Mouse (Mus musculus) left cerebral cortex, adult 6 months (tissue): ENCODE data around the gene Hist1h4d. TPM values are rescaled to one million over a fixed set of nuclear protein-coding genes. Genes with fewer than 3 reads are reported as not detected.

ENCODE experiments used
- long read RNA-seq, 2 experiments: library from polyadenylated mRNA; unstranded; transcript quantifications; one replicate each; pipeline ENCODE4 v2.0.0; 2019 to 2020
- polyA plus RNA-seq: library from polyadenylated mRNA; unstranded; fragments of <200 nt; fragmentation: Nextera tagmentation; gene quantifications from 2 replicates; pipeline ENCODE4 v1.2.3, GENCODE M21; 2021

The Hist1h4d gene
- 6.4 and 8.7 TPM in 2 replicates for polyA plus RNA-seq
- long read RNA-seq, experiment 1 = 0 reads
- long read RNA-seq, experiment 2, transcript Hist1h4d-201 (1 exons, 1,138 nt) = major isoform, 11 of 11 reads
- long read RNA-seq, experiment 2, partial matches to known transcripts = 0 of 11 reads
- long read RNA-seq, experiment 2, other reads (novel, unspliced or antisense) = 0 of 11 reads

GRCm38 (mm10) chr13:23581408-23582218 is at the start of gene Hist1h4d:
Gene Hist1h4d (plus strand): TSS chr13:23581598.

DNA sequence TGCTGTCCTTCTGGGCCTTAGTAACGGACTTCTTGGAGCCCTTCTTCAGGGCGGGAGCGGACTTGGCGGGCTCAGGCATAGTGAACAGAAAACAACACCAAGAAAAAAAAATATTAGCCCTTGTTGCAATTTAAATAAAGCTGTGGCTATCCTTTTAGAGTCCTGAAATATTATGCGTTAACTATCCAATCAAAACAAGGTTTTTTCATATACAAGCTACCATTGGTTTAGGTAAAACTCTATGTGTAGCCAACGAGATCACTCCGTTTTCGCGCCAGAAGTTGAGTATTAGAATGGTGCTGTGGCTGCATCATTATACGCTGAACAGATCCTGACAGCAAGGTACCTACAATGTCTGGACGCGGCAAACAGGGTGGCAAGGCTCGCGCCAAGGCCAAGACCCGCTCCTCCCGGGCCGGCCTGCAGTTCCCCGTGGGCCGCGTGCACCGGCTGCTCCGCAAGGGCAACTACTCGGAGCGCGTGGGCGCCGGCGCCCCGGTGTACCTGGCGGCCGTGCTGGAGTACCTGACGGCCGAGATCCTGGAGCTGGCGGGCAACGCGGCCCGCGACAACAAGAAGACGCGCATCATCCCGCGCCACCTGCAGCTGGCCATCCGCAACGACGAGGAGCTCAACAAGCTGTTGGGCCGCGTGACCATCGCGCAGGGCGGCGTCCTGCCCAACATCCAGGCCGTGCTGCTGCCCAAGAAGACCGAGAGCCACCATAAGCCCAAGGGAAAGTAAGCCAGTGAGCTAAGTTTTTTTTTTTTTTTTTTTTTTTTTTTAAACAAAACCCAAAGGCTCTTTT is 47.6 kb upstream of the Hist1h4d start, which contains the start of gene Hist1h2af:
Gene Hist1h2af (plus strand): TSS at position 347 of the 808 bp plus-strand sequence.

DNA sequence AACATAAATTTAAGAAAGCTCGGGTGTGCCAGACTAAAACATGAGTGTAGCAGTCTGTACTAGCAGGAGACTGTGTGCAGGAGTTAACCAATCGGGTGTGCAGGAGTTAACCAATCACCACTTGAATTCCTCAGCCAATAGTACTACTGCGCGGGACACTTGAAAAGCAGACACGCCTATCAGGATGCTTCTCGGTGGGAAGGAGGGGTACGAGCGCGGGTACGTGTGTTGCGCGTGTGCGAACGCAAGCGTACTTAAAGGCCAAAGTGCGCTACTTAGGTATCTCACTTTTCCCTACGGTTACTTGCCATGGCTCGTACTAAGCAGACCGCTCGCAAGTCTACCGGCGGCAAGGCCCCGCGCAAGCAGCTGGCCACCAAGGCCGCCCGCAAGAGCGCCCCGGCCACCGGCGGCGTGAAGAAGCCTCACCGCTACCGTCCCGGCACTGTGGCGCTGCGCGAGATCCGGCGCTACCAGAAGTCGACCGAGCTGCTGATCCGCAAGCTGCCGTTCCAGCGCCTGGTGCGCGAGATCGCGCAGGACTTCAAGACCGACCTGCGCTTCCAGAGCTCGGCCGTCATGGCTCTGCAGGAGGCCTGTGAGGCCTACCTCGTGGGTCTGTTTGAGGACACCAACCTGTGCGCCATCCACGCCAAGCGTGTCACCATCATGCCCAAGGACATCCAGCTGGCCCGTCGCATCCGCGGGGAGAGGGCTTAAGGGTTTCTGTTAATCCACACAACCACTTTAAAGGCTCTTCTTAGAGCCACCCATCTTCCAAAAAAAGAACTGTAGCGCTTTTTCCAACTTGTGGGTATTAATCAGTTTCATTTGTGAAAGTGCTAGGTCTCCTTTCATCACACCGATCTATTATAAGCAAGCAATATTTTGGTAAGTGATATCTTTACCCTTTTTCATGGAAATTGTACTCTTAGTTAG is 46.0 kb upstream of the Hist1h4d start, which contains the start of gene Hist1h3g:
Gene Hist1h3g (plus strand): TSS at position 286 of the 939 bp plus-strand sequence.

DNA sequence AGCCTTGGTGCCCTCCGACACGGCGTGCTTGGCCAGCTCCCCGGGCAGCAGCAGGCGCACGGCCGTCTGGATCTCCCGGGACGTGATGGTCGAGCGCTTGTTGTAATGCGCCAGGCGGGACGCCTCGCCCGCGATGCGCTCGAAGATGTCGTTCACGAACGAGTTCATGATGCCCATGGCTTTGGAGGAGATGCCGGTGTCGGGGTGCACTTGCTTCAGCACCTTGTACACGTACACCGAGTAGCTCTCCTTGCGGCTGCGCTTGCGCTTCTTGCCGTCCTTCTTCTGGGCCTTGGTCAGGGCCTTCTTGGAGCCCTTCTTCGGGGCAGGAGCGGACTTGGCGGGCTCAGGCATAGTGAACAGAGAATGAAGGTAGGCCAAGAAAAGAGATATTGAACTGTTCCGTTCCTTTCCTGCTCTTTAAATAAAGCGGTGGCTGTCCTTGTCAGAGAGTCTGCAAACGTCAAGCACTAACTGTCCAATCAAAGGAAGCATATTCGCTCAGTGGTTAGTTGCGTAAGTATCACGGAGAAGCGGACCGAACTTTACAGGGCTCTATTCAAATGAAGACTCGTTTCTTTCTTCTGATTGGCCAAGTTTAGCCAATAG is 38.3 kb upstream of the Hist1h4d start, which contains the start of gene Hist1h2bh:
Gene Hist1h2bh (minus strand): TSS at position 394 of the 609 bp plus-strand sequence.

DNA sequence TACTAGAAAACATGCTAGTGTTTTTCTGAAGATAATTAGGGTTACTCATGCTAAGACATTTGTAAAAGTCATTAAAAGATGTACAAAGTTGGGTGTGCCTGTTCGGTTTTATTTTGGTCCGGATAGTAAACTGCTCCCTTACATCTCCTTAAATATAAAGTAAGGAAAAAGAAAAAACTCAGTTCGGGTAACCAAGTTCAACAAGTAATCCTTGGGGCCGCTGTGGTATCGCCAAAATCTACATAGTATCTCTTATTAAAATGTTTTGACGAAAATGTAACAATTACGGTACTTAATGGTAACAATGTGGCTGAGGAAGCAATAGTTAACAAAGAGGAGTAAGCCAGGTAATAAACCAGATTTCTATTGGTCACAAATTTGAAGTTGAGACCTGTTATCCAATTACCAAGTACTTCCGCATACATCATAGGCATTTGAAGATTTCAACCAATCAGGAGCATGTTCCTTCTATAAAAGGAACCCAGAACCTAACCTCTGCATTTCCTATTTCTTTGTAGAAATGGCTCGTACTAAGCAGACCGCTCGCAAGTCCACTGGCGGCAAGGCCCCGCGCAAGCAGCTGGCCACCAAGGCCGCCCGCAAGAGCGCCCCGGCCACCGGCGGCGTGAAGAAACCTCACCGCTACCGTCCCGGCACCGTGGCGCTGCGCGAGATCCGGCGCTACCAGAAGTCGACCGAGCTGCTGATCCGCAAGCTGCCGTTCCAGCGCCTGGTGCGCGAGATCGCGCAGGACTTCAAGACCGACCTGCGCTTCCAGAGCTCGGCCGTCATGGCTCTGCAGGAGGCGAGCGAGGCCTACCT is 37.2 kb upstream of the Hist1h4d start, which contains the start of gene Hist1h3f:
Gene Hist1h3f (plus strand): TSS at position 88 of the 822 bp plus-strand sequence.

DNA sequence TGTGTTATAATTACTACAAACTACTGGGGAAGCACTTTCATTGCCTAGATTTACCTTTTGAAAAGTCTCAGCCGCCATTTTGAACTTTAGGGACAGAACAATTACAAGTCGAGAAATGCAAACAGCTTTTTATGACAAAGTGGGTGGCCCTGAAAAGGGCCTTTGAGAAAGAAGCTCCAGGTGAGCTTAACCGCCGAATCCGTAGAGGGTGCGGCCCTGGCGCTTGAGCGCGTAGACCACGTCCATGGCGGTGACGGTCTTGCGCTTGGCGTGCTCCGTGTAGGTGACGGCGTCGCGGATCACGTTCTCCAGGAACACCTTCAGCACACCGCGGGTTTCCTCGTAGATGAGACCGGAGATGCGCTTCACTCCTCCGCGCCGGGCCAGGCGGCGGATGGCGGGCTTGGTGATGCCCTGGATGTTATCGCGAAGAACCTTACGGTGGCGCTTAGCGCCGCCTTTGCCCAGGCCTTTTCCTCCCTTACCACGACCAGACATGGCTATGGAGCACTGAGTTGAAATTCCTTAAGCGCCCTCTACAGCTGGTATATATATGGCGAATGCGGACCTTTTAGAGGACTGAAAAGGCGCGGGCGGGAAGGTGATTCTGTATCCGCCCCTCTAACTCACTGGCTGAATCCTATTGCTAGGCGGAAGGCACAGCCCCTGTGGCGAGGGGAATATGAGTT is 30.1 kb upstream of the Hist1h4d start, which contains the start of gene Hist1h4f:
Gene Hist1h4f (minus strand): TSS at position 503 of the 689 bp plus-strand sequence.

DNA sequence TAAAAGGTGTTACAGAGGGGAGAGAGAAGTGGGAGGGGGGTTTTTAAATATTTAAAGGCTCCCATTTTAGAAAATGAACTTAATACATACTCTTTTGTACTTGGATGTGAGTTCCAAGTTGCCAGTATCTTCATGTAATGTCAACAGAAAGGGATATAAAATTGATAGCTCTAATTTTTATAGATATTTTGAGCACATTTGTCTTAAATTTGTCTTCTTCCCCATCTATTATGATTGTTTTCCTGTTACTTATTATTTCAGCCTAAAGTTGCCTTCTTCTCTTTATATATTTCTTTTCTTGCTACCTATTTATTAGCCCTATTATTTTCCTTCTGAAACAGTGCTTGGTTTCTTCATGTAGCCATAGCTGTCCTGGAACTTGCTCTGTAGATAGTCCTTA is 28.4 kb upstream of the Hist1h4d start, which contains the start of gene Hist1h1d:
Gene Hist1h1d (plus strand): TSS at position 301 of the 400 bp plus-strand sequence.

GRCm38 (mm10) chr13:23561883-23562659 is 19.3 kb upstream of the Hist1h4d start, which contains the start of gene Hist1h3e:
Gene Hist1h3e (minus strand): TSS chr13:23562369.

GRCm38 (mm10) chr13:23571022-23571503 is 10.3 kb upstream of the Hist1h4d start, which contains the start of the genes Hist1h2ae and Hist1h2bg:
Gene Hist1h2ae (minus strand): TSS chr13:23571220.
Gene Hist1h2bg (plus strand): TSS chr13:23571396.

DNA sequence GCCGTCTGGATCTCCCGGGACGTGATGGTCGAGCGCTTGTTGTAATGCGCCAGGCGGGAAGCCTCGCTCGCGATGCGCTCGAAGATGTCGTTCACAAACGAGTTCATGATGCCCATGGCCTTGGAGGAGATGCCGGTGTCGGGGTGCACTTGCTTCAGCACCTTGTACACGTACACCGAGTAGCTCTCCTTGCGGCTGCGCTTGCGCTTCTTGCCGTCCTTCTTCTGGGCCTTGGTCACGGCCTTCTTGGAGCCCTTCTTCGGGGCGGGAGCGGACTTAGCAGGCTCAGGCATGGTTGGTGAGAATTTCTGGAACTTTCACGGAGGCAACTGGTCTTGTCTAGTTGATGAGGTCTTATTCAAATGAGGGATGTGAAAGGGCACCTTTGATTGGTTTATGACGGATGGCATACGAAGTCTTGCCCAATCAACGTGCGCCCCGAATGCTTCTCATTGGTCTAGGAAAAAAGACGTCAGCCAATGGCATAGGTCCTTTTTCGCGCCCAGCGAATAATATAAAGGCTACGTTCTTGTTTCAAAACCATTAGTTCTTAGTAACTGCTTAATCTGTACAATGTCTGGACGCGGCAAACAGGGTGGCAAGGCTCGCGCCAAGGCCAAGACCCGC is 7.4 kb upstream of the Hist1h4d start, which contains the start of the genes Hist1h2bf and Hist1h2ad:
Gene Hist1h2bf (minus strand): TSS at position 299 of the 627 bp plus-strand sequence.
Gene Hist1h2ad (plus strand): TSS at position 484 of the 627 bp plus-strand sequence.

DNA sequence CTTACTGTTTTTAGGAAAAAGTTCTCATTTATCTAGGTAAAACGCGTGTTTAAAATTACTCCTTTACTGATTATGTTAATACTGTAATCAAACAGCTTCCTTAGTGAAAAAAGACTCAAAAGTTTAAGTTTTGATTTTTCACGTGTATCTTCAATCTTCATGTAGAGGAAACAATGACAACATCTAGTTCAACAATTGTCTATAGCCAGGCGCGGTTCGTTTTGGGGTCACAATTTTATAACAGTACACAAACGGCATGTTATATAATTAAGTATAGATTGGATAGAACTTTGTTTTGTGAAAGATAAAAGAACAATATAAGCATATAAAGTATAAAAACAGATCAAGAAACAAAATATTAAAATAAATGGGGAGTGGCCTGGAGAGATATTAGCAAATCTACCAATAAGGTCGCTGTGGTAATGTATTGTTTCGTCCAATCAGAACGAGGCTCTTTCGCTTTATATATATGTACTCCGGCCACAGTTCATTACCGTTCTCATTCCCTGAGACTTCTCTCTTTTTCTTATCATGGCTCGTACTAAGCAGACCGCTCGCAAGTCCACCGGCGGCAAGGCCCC is 6.0 kb upstream of the Hist1h4d start, which contains the start of gene Hist1h3d:
Gene Hist1h3d (plus strand): TSS at position 493 of the 581 bp plus-strand sequence.

GRCm38 (mm10) chr13:23620733-23621531 is 39.5 kb downstream of the Hist1h4d start, which contains the start of gene Hist1h2be:
Gene Hist1h2be (minus strand): TSS chr13:23621124.

DNA sequence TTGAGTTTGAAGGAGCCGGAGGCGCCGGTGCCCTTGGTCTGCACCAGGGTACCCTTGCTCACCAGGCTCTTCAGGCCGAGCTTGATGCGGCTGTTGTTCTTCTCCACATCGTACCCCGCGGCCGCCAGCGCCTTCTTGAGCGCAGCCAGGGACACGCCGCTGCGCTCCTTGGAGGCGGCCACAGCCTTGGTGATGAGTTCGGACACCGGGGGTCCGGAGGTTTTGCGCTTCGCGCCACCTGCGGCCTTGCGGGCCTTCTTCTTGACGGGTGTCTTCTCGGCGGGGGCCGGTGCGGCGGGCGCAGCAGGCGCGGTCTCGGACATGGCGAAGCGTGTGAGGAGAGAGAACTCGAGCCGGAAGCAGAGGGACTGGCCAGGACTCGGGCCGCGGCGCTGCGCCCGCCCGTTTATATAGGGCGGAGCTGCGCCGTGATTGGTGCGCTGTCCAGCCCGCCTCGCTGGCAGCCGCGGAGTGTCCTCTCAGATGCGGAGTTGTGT is 40.8 kb downstream of the Hist1h4d start, which contains the start of gene Hist1h1e:
Gene Hist1h1e (minus strand): TSS at position 384 of the 497 bp plus-strand sequence.

